Mouse (Mus musculus): ENCODE measurements around the gene Tpgs1.

GRCm38 (mm10) chr10:79628377-79628776 lies 40.8 kb upstream of the Tpgs1 start:
- TF ChIP-seq CTCF (IDR thresholded peaks at IDR 0.05; ENCODE audit: control insufficient read depth, insufficient read depth, low read length) = no peak
- TF ChIP-seq POLR2A (IDR thresholded peaks at IDR 0.05; ENCODE audit: borderline replicate concordance, control insufficient read depth, low read depth, low read length) = no peak
